ENCODE assay signal across 33 mouse cellular contexts in the genomic region with DNA sequence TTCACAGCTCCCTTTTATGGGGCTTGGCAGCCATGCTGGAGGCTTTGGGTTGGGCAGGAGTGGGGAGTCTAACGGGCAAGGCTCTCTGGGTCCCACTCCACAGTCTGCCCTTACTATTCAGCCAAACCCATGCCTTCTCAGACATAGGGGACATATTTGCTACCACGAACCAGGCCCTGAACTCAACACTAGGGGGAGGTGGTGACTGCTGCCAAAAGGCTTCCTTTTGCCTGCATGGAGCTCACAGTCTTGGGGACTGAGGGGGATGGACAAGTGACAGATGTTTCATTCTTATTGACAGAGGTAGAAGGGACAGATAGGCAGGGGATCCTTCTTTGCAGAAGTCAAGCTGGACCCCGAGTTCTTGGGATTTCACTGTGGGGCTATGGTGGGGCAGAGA. TPM values are rescaled to one million over a fixed set of nuclear protein-coding genes. Genes with fewer than 3 reads are reported as not detected.
DNase-seq lines count a peak whose midpoint lies in the region; ATAC-seq and TF ChIP-seq lines count a peak whose summit lies in the region.
"Had no signal": no experiment of that assay in that cellular context is flagged by ENCODE, and none has a peak within 500 bp of the region (broad histone marks: within the 10 kb centered on the region; RNA-seq: fewer than 3 reads in every experiment).

No protein-coding gene starts in this region.

- WGBS in liver, postnatal 0 days (ENCODE audit: insufficient replicate concordance) = 53% methylated on average over 3 of the region's 3 CpGs
- WGBS in bone marrow, adult 2 months = 71% methylated on average over 3 of the region's 3 CpGs

- H3K9ac ChIP-seq in liver, postnatal 0 days (replicated peaks) = no peak overlapping the region
- H3K9ac ChIP-seq: embryonic facial prominence, embryonic 13.5 days; heart, embryonic 15.5 days; hindbrain, embryonic 12.5 days; limb, embryonic 13.5 days; liver, embryonic 12.5 days; neural tube, embryonic 12.5 days had no signal

- intact Hi-C loops in heart, postnatal 14 days (cut with DNase I) = no loop called here

- no peak for ATAC-seq in liver, postnatal 0 days
- ATAC-seq: activated CD4-positive, CD25-positive, alpha-beta regulatory T cell, adult 4 months; forebrain, embryonic 16.5 days; liver, embryonic 12.5 days; midbrain, embryonic 16.5 days had no signal

- DNase-seq in liver, postnatal 0 days = no peak
- DNase-seq in liver = no peak
- peak; percentile 28 for DNase-seq in 416B (ENCODE audit: low read depth)
- DNase-seq in heart, postnatal 14 days = no peak
- DNase-seq in frontal cortex, postnatal 10 days (ENCODE audit: low spot score in 2 of 2) = no peak
- DNase-seq in left cerebral cortex, adult 9 months (ENCODE audit: low spot score in 2 of 2) = no peak
- DNase-seq: cerebellum, adult 18-20 months; cerebellum, postnatal 10 days; gastrocnemius, postnatal 25 days; heart, adult 11 months; heart, postnatal 36 days; kidney, adult 11 months; kidney, postnatal 25 days; lung, adult 18-20 months; lung, postnatal 14 days; right cerebral cortex, postnatal 4 days; thymus, postnatal 4 days had no signal

- H3K27ac ChIP-seq in liver, postnatal 0 days (ENCODE audit: low read depth) = no peak overlapping the region
- no peak overlapping the region for H3K27ac ChIP-seq in bone marrow, adult 2 months (ENCODE audit: control insufficient read depth, insufficient read depth, low read depth, low read length, poor library complexity)
- H3K27ac ChIP-seq: embryonic facial prominence, embryonic 13.5 days; forebrain, embryonic 10.5 days; heart, embryonic 10.5 days; heart, embryonic 15.5 days; hindbrain, embryonic 12.5 days; limb, embryonic 13.5 days; liver, embryonic 12.5 days; midbrain, embryonic 10.5 days; neural tube, embryonic 12.5 days had no signal

- no peak for TF ChIP-seq EP300 in liver, postnatal 0 days (IDR thresholded peaks at IDR 0.05; ENCODE audit: low read depth)

- TF ChIP-seq CTCF in liver, postnatal 0 days (IDR thresholded peaks at IDR 0.05; ENCODE audit: low read depth) = peak; percentile 34; the same call in 1 of the 2 replicates
- TF ChIP-seq CTCF in E14TG2a.4 (conservative IDR thresholded peaks at IDR 0.05; ENCODE audit: low read length) = peak; percentile 18; the same call in 1 of the 2 replicates
- peak; percentile 18; the same call in 1 of the 2 replicates for TF ChIP-seq CTCF in bone marrow, adult 2 months (IDR thresholded peaks at IDR 0.05; ENCODE audit: control insufficient read depth, insufficient read depth, low read length)

- TF ChIP-seq POLR2A in bone marrow, adult 2 months (IDR thresholded peaks at IDR 0.05; ENCODE audit: borderline replicate concordance, control insufficient read depth, low read depth, low read length) = no peak

- peaks cover 5% of the 10 kb centered on the region; the same call in 1 of the 2 replicates for H3K4me1 ChIP-seq in liver, postnatal 0 days (ENCODE audit: insufficient read depth)
- H3K4me1 ChIP-seq in E14TG2a.4 (replicated peaks; ENCODE audit: low read depth, low read length) = peaks cover 48% of the 10 kb centered on the region
- H3K4me1 ChIP-seq in bone marrow, adult 2 months (ENCODE audit: control insufficient read depth, insufficient read depth, low read length) = peaks cover 1% of the 10 kb centered on the region; the same call in 1 of the 2 replicates
- H3K4me1 ChIP-seq: liver, embryonic 12.5 days had no signal

- H3K9me3 ChIP-seq in liver, postnatal 0 days (ENCODE audit: low read length) = no peaks in the 10 kb centered on the region
- no peaks in the 10 kb centered on the region for H3K9me3 ChIP-seq in E14TG2a.4 (ENCODE audit: low read length)
- H3K9me3 ChIP-seq: embryonic facial prominence, embryonic 13.5 days; heart, embryonic 10.5 days; heart, embryonic 15.5 days; limb, embryonic 13.5 days; liver, embryonic 12.5 days; neural tube, embryonic 12.5 days had no signal

- no peak overlapping the region for H3K4me3 ChIP-seq in liver, postnatal 0 days (ENCODE audit: low read depth, low read length)
- H3K4me3 ChIP-seq in E14TG2a.4 (replicated peaks; ENCODE audit: low read length) = no peak overlapping the region
- no peak overlapping the region for H3K4me3 ChIP-seq in bone marrow, adult 2 months (replicated peaks; ENCODE audit: control insufficient read depth, low read depth, low read length)
- H3K4me3 ChIP-seq: embryonic facial prominence, embryonic 13.5 days; forebrain, embryonic 10.5 days; heart, embryonic 10.5 days; heart, embryonic 15.5 days; hindbrain, embryonic 12.5 days; limb, embryonic 13.5 days; liver, embryonic 12.5 days; midbrain, embryonic 10.5 days; myocyte; neural tube, embryonic 12.5 days had no signal

- no peak overlapping the region for H3K4me2 ChIP-seq in liver, postnatal 0 days (ENCODE audit: low read depth, low read length)
- H3K4me2 ChIP-seq: embryonic facial prominence, embryonic 13.5 days; heart, embryonic 15.5 days; hindbrain, embryonic 12.5 days; limb, embryonic 13.5 days; liver, embryonic 12.5 days; neural tube, embryonic 12.5 days had no signal

- H3K36me3 ChIP-seq in liver, postnatal 0 days (replicated peaks; ENCODE audit: insufficient read depth, low read length) = no peaks in the 10 kb centered on the region
- no peaks in the 10 kb centered on the region for H3K36me3 ChIP-seq in E14TG2a.4 (ENCODE audit: insufficient read depth, low read length)
- H3K36me3 ChIP-seq: embryonic facial prominence, embryonic 13.5 days; forebrain, embryonic 10.5 days; heart, embryonic 10.5 days; heart, embryonic 15.5 days; hindbrain, embryonic 12.5 days; limb, embryonic 13.5 days; liver, embryonic 12.5 days; neural tube, embryonic 12.5 days had no signal

- peaks cover 27% of the 10 kb centered on the region for H3K27me3 ChIP-seq in liver, postnatal 0 days (ENCODE audit: insufficient read depth, low read length)
- H3K27me3 ChIP-seq in E14TG2a.4 (ENCODE audit: insufficient read depth, low read length) = peaks cover 77% of the 10 kb centered on the region

RNA-seq across cellular contexts. Expression of gene Pax5, which starts 42.1 kb away (rescaled TPM):
- polyA plus RNA-seq in liver, postnatal 0 days (2015; fragmentation: Nextera tagmentation; extraction: Ambion mirVana) = 0.75 and 0.99 TPM in 2 replicates
- 18.0 and 35.6 TPM in 2 replicates for polyA plus RNA-seq in bone marrow, adult 2 months (2011; ENCODE audit: insufficient read depth, insufficient read length, low replicate concordance, missing spikeins)
- under 1 TPM; 0.71 to 0.76 TPM for total RNA-seq in heart, postnatal 14 days (2021)
- total RNA-seq: common myeloid progenitor, adult 5-6 weeks had no signal
- polyA plus RNA-seq: embryonic facial prominence, embryonic 13.5 days; heart, embryonic 15.5 days; limb, embryonic 13.5 days had no signal
